Mouse (Mus musculus): ENCODE measurements at regions not wholly inside any gene's neighbourhood (a gene's known extent, or its start where the extent isn't known, plus 50 kb on each side); places are given as distances from the start of the nearest gene placed in this dataset.

DNA sequence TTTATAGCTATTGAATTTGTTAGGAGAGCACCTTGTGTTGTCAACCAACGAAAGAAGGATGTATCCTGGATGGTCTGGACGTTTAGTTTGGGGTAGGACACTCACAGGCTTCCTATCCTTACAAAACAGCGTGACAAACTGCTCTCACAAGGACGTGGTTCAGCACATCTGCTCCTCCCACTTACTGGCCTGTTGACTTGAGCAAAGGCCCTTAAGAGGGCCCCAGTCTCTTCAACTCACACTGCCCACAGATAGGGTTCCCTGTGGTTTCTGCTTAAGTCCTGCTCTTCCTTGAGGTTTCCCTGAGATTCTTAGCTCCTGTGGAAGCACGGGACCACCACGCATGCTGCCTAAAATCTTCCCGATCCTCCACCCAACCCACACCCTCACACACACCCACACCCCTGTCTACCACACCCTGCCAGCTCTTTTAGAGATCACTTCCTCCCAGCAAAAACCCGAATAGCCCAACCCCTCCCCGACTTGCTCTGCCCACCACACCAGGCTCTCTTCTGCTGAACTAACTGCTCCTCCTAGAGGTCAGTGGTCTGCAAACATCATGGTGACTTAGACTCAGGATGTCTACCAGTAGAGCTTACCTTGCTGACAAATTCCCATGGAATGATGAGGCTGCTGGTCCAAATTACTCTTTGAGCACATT is 95.7 kb upstream of the Hnrnpa3 start:
- no peak overlapping the region for H3K4me3 ChIP-seq (ENCODE audit: insufficient read depth, low read length)
- H3K27ac ChIP-seq (ENCODE audit: insufficient read depth, low read length) = no peak overlapping the region
- H3K4me1 ChIP-seq (ENCODE audit: control insufficient read depth, insufficient read depth, low read length) = no peaks in the 10 kb centered on the region
- TF ChIP-seq POLR2A (IDR thresholded peaks at IDR 0.05; ENCODE audit: extremely low read depth, insufficient read depth, low read length) (no peak), CTCF (IDR thresholded peaks at IDR 0.05; ENCODE audit: extremely low read depth, insufficient read depth, low read length) (no peak)

GRCm38 (mm10) chr2:75564809-75565208 is 94.3 kb upstream of the Hnrnpa3 start:
- TF ChIP-seq CTCF (IDR thresholded peaks at IDR 0.05; ENCODE audit: extremely low read depth, insufficient read depth, low read length) (no peak), POLR2A (IDR thresholded peaks at IDR 0.05; ENCODE audit: extremely low read depth, insufficient read depth, low read length) (no peak)
- H3K27ac ChIP-seq (ENCODE audit: insufficient read depth, low read length) = no peak overlapping the region
- no peak overlapping the region for H3K4me3 ChIP-seq (ENCODE audit: insufficient read depth, low read length)
- no peaks in the 10 kb centered on the region for H3K4me1 ChIP-seq (ENCODE audit: control insufficient read depth, insufficient read depth, low read length)

- H3K4me3 ChIP-seq (ENCODE audit: insufficient read depth, low read length) = no peak overlapping the region
- H3K4me1 ChIP-seq (ENCODE audit: control insufficient read depth, insufficient read depth, low read length) = no peaks in the 10 kb centered on the region
- no peak overlapping the region for H3K27ac ChIP-seq (ENCODE audit: insufficient read depth, low read length)
- no peak for TF ChIP-seq CTCF (IDR thresholded peaks at IDR 0.05; ENCODE audit: extremely low read depth, insufficient read depth, low read length)
- no peak for TF ChIP-seq POLR2A (IDR thresholded peaks at IDR 0.05; ENCODE audit: extremely low read depth, insufficient read depth, low read length)
These were observed 91.9 kb upstream of the Hnrnpa3 start for GRCm38 (mm10) chr2:75567131-75567530.

DNA sequence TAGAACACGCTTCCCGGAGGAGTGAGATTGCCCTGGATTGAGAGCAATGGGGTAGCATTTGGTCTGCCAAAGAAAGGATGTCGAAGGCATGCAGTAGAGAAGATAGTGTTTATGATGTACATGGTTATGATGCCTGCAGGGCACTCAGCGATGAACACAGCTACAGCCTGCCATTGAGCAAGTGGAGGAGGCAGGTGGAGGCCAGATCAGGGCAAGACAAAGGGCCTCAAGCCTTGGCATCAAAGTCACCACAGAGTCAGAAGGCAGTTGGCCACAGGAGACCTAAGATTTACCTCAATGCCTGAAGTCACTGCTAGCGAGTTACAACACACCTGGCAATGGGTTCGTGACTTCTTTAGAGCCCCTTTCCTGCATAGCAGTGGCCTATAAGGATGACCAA is 89.3 kb upstream of the Hnrnpa3 start:
- no peaks in the 10 kb centered on the region for H3K4me1 ChIP-seq (ENCODE audit: control insufficient read depth, insufficient read depth, low read length)
- H3K4me3 ChIP-seq (ENCODE audit: insufficient read depth, low read length) = no peak overlapping the region
- H3K27ac ChIP-seq (ENCODE audit: insufficient read depth, low read length) = no peak overlapping the region
- TF ChIP-seq POLR2A (IDR thresholded peaks at IDR 0.05; ENCODE audit: extremely low read depth, insufficient read depth, low read length) (no peak), CTCF (IDR thresholded peaks at IDR 0.05; ENCODE audit: extremely low read depth, insufficient read depth, low read length) (no peak)

- H3K4me3 ChIP-seq (ENCODE audit: insufficient read depth, low read length) = no peak overlapping the region
- no peak overlapping the region for H3K27ac ChIP-seq (ENCODE audit: insufficient read depth, low read length)
- H3K4me1 ChIP-seq (ENCODE audit: control insufficient read depth, insufficient read depth, low read length) = no peaks in the 10 kb centered on the region
- no peak for TF ChIP-seq CTCF (IDR thresholded peaks at IDR 0.05; ENCODE audit: extremely low read depth, insufficient read depth, low read length)
- no peak for TF ChIP-seq POLR2A (IDR thresholded peaks at IDR 0.05; ENCODE audit: extremely low read depth, insufficient read depth, low read length)
These were observed 88.8 kb upstream of the Hnrnpa3 start for GRCm38 (mm10) chr2:75570246-75570645.

DNA sequence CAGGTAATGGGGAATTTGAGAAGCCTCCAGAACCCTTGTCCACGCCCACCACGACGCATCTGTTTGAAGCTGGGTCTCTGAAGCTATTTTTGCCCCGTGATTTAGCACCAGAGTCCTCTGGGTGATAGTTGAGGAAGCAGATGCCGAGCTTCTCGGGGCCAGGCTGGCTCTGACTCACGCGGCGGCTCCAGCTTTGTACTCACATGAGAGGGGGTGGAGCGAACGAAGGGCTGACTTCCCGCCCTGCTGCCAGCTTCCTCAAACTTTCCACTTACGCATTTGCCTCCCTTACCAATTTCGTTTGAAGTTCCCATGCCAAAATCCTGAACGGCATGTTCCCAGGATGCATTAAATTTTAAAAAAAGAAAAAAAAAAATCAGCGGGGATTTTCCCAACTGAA is 74.1 kb upstream of the Hnrnpa3 start:
- Histone ChIP-seq H3K27ac (ENCODE audit: insufficient read depth, low read length) (no peak overlapping the region), H3K4me1 (ENCODE audit: control insufficient read depth, insufficient read depth, low read length) (no peaks in the 10 kb centered on the region), H3K4me3 (ENCODE audit: insufficient read depth, low read length) (0 out of 2 replicates have a peak overlapping the region, but pooled peaks have one; percentile 16)
- TF ChIP-seq CTCF (IDR thresholded peaks at IDR 0.05; ENCODE audit: extremely low read depth, insufficient read depth, low read length) = no peak

DNA sequence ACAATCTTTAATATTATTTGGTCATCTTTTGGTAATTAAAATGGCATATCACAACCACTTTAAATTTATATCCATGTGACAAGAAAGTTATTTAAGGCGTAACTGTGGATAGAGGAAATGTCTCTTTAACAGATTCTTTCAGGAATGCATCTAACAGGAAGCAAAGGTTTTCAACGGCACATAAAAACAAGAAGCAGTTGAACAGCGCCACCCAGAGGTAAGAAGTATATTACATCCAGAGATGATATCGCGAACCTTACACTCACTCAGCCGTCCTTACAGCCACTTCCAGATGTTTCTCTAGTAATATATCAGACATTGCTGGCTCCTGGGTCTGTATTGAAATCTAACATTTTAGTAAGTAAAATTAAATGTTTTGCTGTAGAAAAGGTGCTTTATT is 70.5 kb upstream of the Hnrnpa3 start:
- Histone ChIP-seq H3K27ac (ENCODE audit: insufficient read depth, low read length) (no peak overlapping the region), H3K4me3 (ENCODE audit: insufficient read depth, low read length) (no peak overlapping the region), H3K4me1 (ENCODE audit: control insufficient read depth, insufficient read depth, low read length) (no peaks in the 10 kb centered on the region)
- no peak for TF ChIP-seq POLR2A (IDR thresholded peaks at IDR 0.05; ENCODE audit: extremely low read depth, insufficient read depth, low read length)
- peak; percentile 46; the same call in 1 of the 2 replicates for TF ChIP-seq CTCF (IDR thresholded peaks at IDR 0.05; ENCODE audit: extremely low read depth, insufficient read depth, low read length)

DNA sequence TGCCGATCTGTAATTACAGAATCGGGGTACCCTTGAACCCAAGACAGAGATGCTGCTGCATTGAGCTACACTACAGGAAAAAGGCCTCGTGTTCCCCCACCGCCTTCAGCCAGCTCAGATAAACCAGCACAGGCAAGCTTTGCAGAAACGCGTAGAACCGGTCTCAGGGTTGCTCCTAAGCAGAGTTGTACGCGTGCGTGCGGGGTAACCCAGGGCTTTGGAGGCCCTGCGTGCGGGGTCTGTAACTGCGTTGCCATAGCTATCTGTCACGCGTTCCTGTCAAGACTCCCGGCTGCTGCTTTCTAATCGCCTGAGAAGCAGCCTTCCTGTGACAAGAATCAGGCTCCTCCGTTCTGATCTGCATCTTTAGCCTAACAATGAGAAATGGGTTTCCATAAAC is 69.6 kb upstream of the Hnrnpa3 start:
- TF ChIP-seq CTCF (IDR thresholded peaks at IDR 0.05; ENCODE audit: extremely low read depth, insufficient read depth, low read length) (no peak), POLR2A (IDR thresholded peaks at IDR 0.05; ENCODE audit: extremely low read depth, insufficient read depth, low read length) (no peak)
- no peak overlapping the region for H3K4me3 ChIP-seq (ENCODE audit: insufficient read depth, low read length)
- H3K4me1 ChIP-seq (ENCODE audit: control insufficient read depth, insufficient read depth, low read length) = no peaks in the 10 kb centered on the region
- H3K27ac ChIP-seq (ENCODE audit: insufficient read depth, low read length) = no peak overlapping the region

GRCm38 (mm10) chr2:75590175-75590574 is 68.9 kb upstream of the Hnrnpa3 start:
- H3K27ac ChIP-seq (ENCODE audit: insufficient read depth, low read length) = no peak overlapping the region
- TF ChIP-seq POLR2A (IDR thresholded peaks at IDR 0.05; ENCODE audit: extremely low read depth, insufficient read depth, low read length) (no peak), CTCF (IDR thresholded peaks at IDR 0.05; ENCODE audit: extremely low read depth, insufficient read depth, low read length) (peak; percentile 79)
- no peak overlapping the region for H3K4me3 ChIP-seq (ENCODE audit: insufficient read depth, low read length)
- no peaks in the 10 kb centered on the region for H3K4me1 ChIP-seq (ENCODE audit: control insufficient read depth, insufficient read depth, low read length)

DNA sequence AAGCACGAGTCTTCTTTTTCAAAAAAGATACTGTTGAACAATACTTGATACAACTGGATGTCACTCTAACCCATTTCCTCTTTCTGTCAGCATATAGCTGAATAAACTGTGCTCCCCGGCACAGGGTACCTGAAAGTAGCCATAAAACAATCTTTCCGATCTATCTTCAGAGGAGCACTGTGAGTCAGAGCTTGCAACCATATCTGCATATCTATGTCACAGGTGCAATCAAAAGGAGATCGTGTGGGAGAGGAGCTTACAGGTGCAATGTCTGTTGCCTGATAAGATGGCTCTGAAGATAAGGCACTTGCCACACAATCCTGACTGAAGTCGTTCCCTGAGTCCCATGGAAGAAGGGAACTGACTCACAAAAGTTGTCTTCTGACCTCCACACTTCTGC is 58.5 kb upstream of the Hnrnpa3 start:
- Histone ChIP-seq H3K27ac (ENCODE audit: insufficient read depth, low read length) (no peak overlapping the region), H3K4me1 (ENCODE audit: control insufficient read depth, insufficient read depth, low read length) (no peaks in the 10 kb centered on the region), H3K4me3 (ENCODE audit: insufficient read depth, low read length) (no peak overlapping the region)
- TF ChIP-seq CTCF (IDR thresholded peaks at IDR 0.05; ENCODE audit: extremely low read depth, insufficient read depth, low read length) (no peak), POLR2A (IDR thresholded peaks at IDR 0.05; ENCODE audit: extremely low read depth, insufficient read depth, low read length) (no peak)
